Mouse (Mus musculus) cerebellum, adult 11-12 months (tissue): ENCODE results near the gene Ugt1a9.

Experiments
- DNase-seq: peaks from one replicate; pipeline ENCODE4 v3.0.0; 2022

Ugt1a9 gene

GRCm38 (mm10) chr1:88238771-88239170 is 168.2 kb downstream of the Ugt1a9 start:
- DNase-seq: no peak

- no peak for DNase-seq
Measured at GRCm38 (mm10) chr1:88240072-88240471, 169.5 kb downstream of the Ugt1a9 start.

GRCm38 (mm10) chr1:88240579-88240978 is 170.0 kb downstream of the Ugt1a9 start:
- no peak for DNase-seq

- no peak for DNase-seq
Measured at GRCm38 (mm10) chr1:88243861-88244260, 173.3 kb downstream of the Ugt1a9 start.

- no peak for DNase-seq
Measured at GRCm38 (mm10) chr1:88245881-88246280, 175.3 kb downstream of the Ugt1a9 start.

GRCm38 (mm10) chr1:88246386-88246785 is 175.8 kb downstream of the Ugt1a9 start:
- no peak for DNase-seq

- DNase-seq: no peak
Measured at GRCm38 (mm10) chr1:88247660-88248059, 177.1 kb downstream of the Ugt1a9 start.

GRCm38 (mm10) chr1:88248658-88249057 is 178.1 kb downstream of the Ugt1a9 start:
- no peak for DNase-seq

- no peak for DNase-seq
Measured at GRCm38 (mm10) chr1:88249596-88249995, 179.0 kb downstream of the Ugt1a9 start.

- DNase-seq: no peak
Measured at GRCm38 (mm10) chr1:88250023-88250422, 179.4 kb downstream of the Ugt1a9 start.

GRCm38 (mm10) chr1:88253106-88253505 is 182.5 kb downstream of the Ugt1a9 start:
- no peak for DNase-seq

- DNase-seq: no peak
Measured at GRCm38 (mm10) chr1:88253540-88253939, 182.9 kb downstream of the Ugt1a9 start.

- DNase-seq: no peak
Measured at GRCm38 (mm10) chr1:88254793-88255465, 184.3 kb downstream of the Ugt1a9 start.

GRCm38 (mm10) chr1:88255466-88255857 is 184.9 kb downstream of the Ugt1a9 start:
- no peak for DNase-seq

GRCm38 (mm10) chr1:88255989-88256754 is 185.6 kb downstream of the Ugt1a9 start:
- peak; percentile 64 for DNase-seq

GRCm38 (mm10) chr1:88256886-88257663 is 186.5 kb downstream of the Ugt1a9 start:
- no peak for DNase-seq

GRCm38 (mm10) chr1:88257681-88258080 is 187.1 kb downstream of the Ugt1a9 start:
- DNase-seq: no peak

GRCm38 (mm10) chr1:88258361-88258760 is 187.8 kb downstream of the Ugt1a9 start:
- no peak for DNase-seq

GRCm38 (mm10) chr1:88258881-88259642 is 188.5 kb downstream of the Ugt1a9 start:
- DNase-seq: peak; percentile 60

- DNase-seq: no peak
Measured at GRCm38 (mm10) chr1:88259643-88260024, 189.0 kb downstream of the Ugt1a9 start.

GRCm38 (mm10) chr1:88260114-88260513 is 189.5 kb downstream of the Ugt1a9 start:
- peak; percentile 53 for DNase-seq

- no peak for DNase-seq
Measured at GRCm38 (mm10) chr1:88260604-88261377, 190.2 kb downstream of the Ugt1a9 start.
